Mouse (Mus musculus): ENCODE results near the gene Cpxcr1. TPM values are rescaled to one million over a fixed set of nuclear protein-coding genes. Genes with fewer than 3 reads are reported as not detected.

Gene Cpxcr1
- polyA plus RNA-seq (2012; rRNA removed) = not detected in 2 replicates

DNA sequence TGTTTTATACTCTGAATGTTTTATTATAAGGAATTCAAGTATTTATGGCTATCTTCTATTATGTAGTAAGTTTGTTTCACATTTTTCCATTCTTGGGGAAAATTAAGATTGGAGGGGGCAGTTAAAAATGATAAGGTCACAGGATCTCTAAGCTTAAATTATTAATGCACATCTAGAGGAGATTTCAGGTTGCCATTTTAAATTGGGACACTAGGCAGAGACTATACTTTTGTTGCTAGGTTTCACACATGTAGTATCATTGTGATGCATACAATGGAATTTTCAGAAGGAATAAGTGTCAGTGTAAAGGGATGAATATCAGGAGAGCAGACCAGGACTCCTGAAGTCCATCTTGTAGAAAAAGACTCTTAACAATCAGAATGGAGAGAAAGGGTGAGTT, at the start of gene Cpxcr1:
Gene Cpxcr1, plus strand, starts transcription at position 301 of the 400 bp plus-strand sequence.

Other genes with a start within 250 kb of the Cpxcr1 start
- not detected in 2 replicates for gene H2afb2, start 232.2 kb downstream of the Cpxcr1 start, polyA plus RNA-seq (2012; rRNA removed)

Measured in stomach, adult 2 months (tissue).